Mouse (Mus musculus) MEL (cell line): ENCODE measurements at regions not wholly inside any gene's neighbourhood (a gene's known extent, or its start where the extent isn't known, plus 50 kb on each side); places are given as distances from the start of the nearest gene placed in this dataset.

Experiments
- DNase-seq: peaks from one replicate; pipeline ENCODE4 v3.0.0; 2011; ENCODE audit warnings: low read depth, low spot score
- H3K27ac ChIP-seq: 2 replicates; pipeline ENCODE4 v1.5.1; 2012; ENCODE audit warnings: low read depth, mild to moderate bottlenecking, control low read depth, low read length, moderate library complexity; ENCODE audit not compliant: control insufficient read depth
- H3K27me3 ChIP-seq, 2 experiments: fragments of 150-350 bp in 1 of 2; sonication (generic) in 1 of 2; 2 replicates each; pipeline ENCODE4 v1.6.1; 2012; ENCODE audit warnings: low read length in 2 of 2, mild to moderate bottlenecking in 2 of 2, improper control_type of control experiment in 1 of 2, moderate library complexity in 1 of 2; ENCODE audit not compliant: insufficient read depth in 2 of 2, control insufficient read depth in 1 of 2
- H3K36me3 ChIP-seq, 2 experiments: 2 replicates each; pipeline ENCODE4 v1.6.1; 2012 to 2014; ENCODE audit warnings: low read length in 2 of 2, improper control_type of control experiment in 1 of 2, inconsistent platforms in 1 of 2, mild to moderate bottlenecking in 1 of 2; ENCODE audit not compliant: insufficient read depth in 2 of 2, control insufficient read depth in 1 of 2
- H3K4me1 ChIP-seq, 2 experiments: fragments of 150-350 bp in 1 of 2; sonication (generic) in 1 of 2; 2 replicates each; pipeline ENCODE4 v1.6.1; 2012; ENCODE audit warnings: low read length in 2 of 2, improper control_type of control experiment in 1 of 2, mild to moderate bottlenecking in 1 of 2; ENCODE audit not compliant: insufficient read depth in 2 of 2, control insufficient read depth in 1 of 2
- H3K4me3 ChIP-seq, 2 experiments: fragments of 150-350 bp in 1 of 2; sonication (generic) in 1 of 2; 2 replicates each; pipeline ENCODE4 v1.5.1; 2012; ENCODE audit warnings: low read depth in 2 of 2, low read length in 2 of 2, mild to moderate bottlenecking in 2 of 2, moderate library complexity in 2 of 2, control low read depth in 1 of 2, improper control_type of control experiment in 1 of 2; ENCODE audit not compliant: control insufficient read depth in 1 of 2, insufficient read depth in 1 of 2
- H3K79me2 ChIP-seq: 2 replicates; pipeline ENCODE4 v1.6.1; 2012; ENCODE audit warnings: mild to moderate bottlenecking, low read length, moderate library complexity; ENCODE audit not compliant: control insufficient read depth, poor library complexity, insufficient read depth
- H3K9ac ChIP-seq: 2 replicates; pipeline ENCODE4 v1.6.1; 2012; ENCODE audit warnings: low read depth, mild to moderate bottlenecking, control low read depth, low read length, moderate library complexity; ENCODE audit not compliant: control insufficient read depth, poor library complexity, severe bottlenecking
- H3K9me3 ChIP-seq: fragments of 150-350 bp; sonication (generic); replicated peaks from 2 replicates; pipeline ENCODE4 v1.6.1; 2012; ENCODE audit warnings: mild to moderate bottlenecking, low read length, improper control_type of control experiment, moderate library complexity; ENCODE audit not compliant: insufficient read depth
- CHD1 ChIP-seq: IDR thresholded peaks from 2 replicates; pipeline ENCODE4 v1.6.1; 2012; ENCODE audit warnings: low read depth, mild to moderate bottlenecking, inconsistent platforms, low read length, improper control_type of control experiment
- CHD2 ChIP-seq: IDR thresholded peaks from 2 replicates; pipeline ENCODE4 v1.6.1; 2011; ENCODE audit warnings: low read length, improper control_type of control experiment
- EP300 ChIP-seq, 2 experiments: IDR thresholded peaks; 2 replicates each; pipeline ENCODE4 v1.6.1; 2011; ENCODE audit warnings: improper control_type of control experiment in 2 of 2, low read length in 2 of 2, low read depth in 1 of 2, mild to moderate bottlenecking in 1 of 2
- ETS1 ChIP-seq: IDR thresholded peaks from 2 replicates; pipeline ENCODE4 v1.6.1; 2012; ENCODE audit warnings: low read depth, mild to moderate bottlenecking, inconsistent platforms, low read length, improper control_type of control experiment, moderate library complexity
- GABPA ChIP-seq: IDR thresholded peaks from 2 replicates; pipeline ENCODE4 v1.6.1; 2012; ENCODE audit warnings: low read depth, mild to moderate bottlenecking, inconsistent platforms, low read length, improper control_type of control experiment, moderate library complexity
- KAT2A ChIP-seq: conservative IDR thresholded peaks from 2 replicates; pipeline ENCODE4 v1.6.1; 2012; ENCODE audit warnings: low read depth, low read length, improper control_type of control experiment, inconsistent platforms
- MEF2A ChIP-seq: IDR thresholded peaks from 2 replicates; pipeline ENCODE4 v1.6.1; 2014; ENCODE audit warnings: low read depth, mild to moderate bottlenecking, inconsistent platforms, low read length, improper control_type of control experiment; ENCODE audit not compliant: poor library complexity, insufficient replicate concordance, severe bottlenecking; ENCODE audit errors: extremely low read depth
- MXI1 ChIP-seq: IDR thresholded peaks from 2 replicates; pipeline ENCODE4 v1.6.1; 2011; ENCODE audit warnings: mild to moderate bottlenecking, low read depth, low read length, improper control_type of control experiment
- NRF1 ChIP-seq: IDR thresholded peaks from 2 replicates; pipeline ENCODE4 v1.6.1; 2014; ENCODE audit warnings: low read depth, mild to moderate bottlenecking, inconsistent platforms, low read length, improper control_type of control experiment, moderate library complexity; ENCODE audit not compliant: poor library complexity, insufficient read depth, severe bottlenecking
- POLR2AphosphoS2 ChIP-seq: IDR thresholded peaks from 2 replicates; pipeline ENCODE4 v1.6.1; 2011; ENCODE audit warnings: low read length, improper control_type of control experiment
- POLR2AphosphoS5 ChIP-seq: IDR thresholded peaks from 2 replicates; pipeline ENCODE4 v1.6.1; 2012; ENCODE audit warnings: low read depth, borderline replicate concordance, mild to moderate bottlenecking, inconsistent platforms, low read length, moderate library complexity, mixed read lengths
- RAD21 ChIP-seq: IDR thresholded peaks from 2 replicates; pipeline ENCODE4 v1.6.1; 2011; ENCODE audit warnings: mild to moderate bottlenecking, low read depth, low read length, improper control_type of control experiment
- RCOR1 ChIP-seq: IDR thresholded peaks from 2 replicates; pipeline ENCODE4 v1.6.1; 2012; ENCODE audit warnings: low read depth, mild to moderate bottlenecking, inconsistent platforms, low read length, improper control_type of control experiment
- UBTF ChIP-seq: IDR thresholded peaks from 2 replicates; pipeline ENCODE4 v1.6.1; 2012; ENCODE audit warnings: low read depth, mild to moderate bottlenecking, inconsistent platforms, low read length, improper control_type of control experiment, moderate library complexity, borderline replicate concordance; ENCODE audit not compliant: insufficient read depth
- ZKSCAN1 ChIP-seq: IDR thresholded peaks from 2 replicates; pipeline ENCODE4 v1.6.1; 2012; ENCODE audit warnings: low read depth, mild to moderate bottlenecking, inconsistent platforms, low read length, improper control_type of control experiment, moderate library complexity
- ZNF384 ChIP-seq: IDR thresholded peaks from 2 replicates; pipeline ENCODE4 v1.6.1; 2012; ENCODE audit warnings: low read depth, mild to moderate bottlenecking, inconsistent platforms, low read length, improper control_type of control experiment

DNA sequence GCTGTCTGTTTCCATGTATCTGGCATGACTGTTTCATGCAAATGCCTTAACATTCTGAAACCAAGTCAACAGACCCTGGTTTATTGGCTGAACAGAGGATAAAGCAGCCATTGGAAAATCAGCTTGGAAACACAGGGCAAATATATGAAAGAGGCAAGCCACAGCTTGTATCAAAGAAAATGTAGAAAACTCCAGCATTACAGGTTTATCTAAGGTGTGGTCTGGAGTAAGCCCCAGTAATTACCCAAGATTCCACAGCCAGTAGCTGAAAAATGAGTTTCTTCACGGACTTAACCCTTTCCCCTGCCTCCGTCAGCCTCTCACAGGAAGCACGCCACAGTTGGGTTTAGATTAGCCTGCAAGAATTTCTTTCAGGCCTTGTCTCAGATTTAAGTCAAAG is 259.1 kb downstream of the Sox2 start:
- H3K9me3 ChIP-seq, result no peaks in the 10 kb centered on the region
- no peaks in the 10 kb centered on the region for H3K27me3 ChIP-seq
- no peak for DNase-seq
- no peak for TF ChIP-seq RAD21
- no peak for TF ChIP-seq POLR2AphosphoS5
- TF ChIP-seq ZKSCAN1, result no peak
- no peak for TF ChIP-seq RCOR1
- TF ChIP-seq CHD2, result no peak
- H3K36me3 ChIP-seq, result no peaks in the 10 kb centered on the region
- no peaks in the 10 kb centered on the region for H3K79me2 ChIP-seq
- H3K27ac ChIP-seq, result no peak overlapping the region
- no peak overlapping the region for H3K4me3 ChIP-seq
- H3K4me1 ChIP-seq, result no peaks in the 10 kb centered on the region
- H3K9ac ChIP-seq, result no peak overlapping the region

GRCm38 (mm10) chr3:34918326-34918932 is 268.2 kb downstream of the Sox2 start:
- Histone ChIP-seq H3K9ac (no peak overlapping the region), H3K4me1 (no peaks in the 10 kb centered on the region), H3K36me3 (no peaks in the 10 kb centered on the region), H3K4me3 (no peak overlapping the region), H3K27ac (no peak overlapping the region), H3K27me3 (no peaks in the 10 kb centered on the region), H3K79me2 (no peaks in the 10 kb centered on the region), H3K9me3 (no peaks in the 10 kb centered on the region)
- DNase-seq, result no peak
- TF ChIP-seq MXI1, result no peak
- no peak for TF ChIP-seq CHD2
- no peak for TF ChIP-seq EP300 (IDR thresholded peaks at IDR 0.05; ENCODE audit: low read depth in 1 of 2, low read length in 2 of 2)
- TF ChIP-seq UBTF, result no peak
- TF ChIP-seq ETS1, result no peak
- no peak for TF ChIP-seq NRF1
- TF ChIP-seq ZNF384, result no peak
- TF ChIP-seq GABPA, result no peak
- TF ChIP-seq CHD1, result no peak
- TF ChIP-seq KAT2A, result no peak
- TF ChIP-seq MEF2A, result no peak
- no peak for TF ChIP-seq POLR2AphosphoS2
